Mouse (Mus musculus): Measurements from ENCODE around the gene Nufip2.
A peak's percentile ranks its signal among the peaks of the same experiment; 100 is the strongest.

Gene Nufip2

DNA sequence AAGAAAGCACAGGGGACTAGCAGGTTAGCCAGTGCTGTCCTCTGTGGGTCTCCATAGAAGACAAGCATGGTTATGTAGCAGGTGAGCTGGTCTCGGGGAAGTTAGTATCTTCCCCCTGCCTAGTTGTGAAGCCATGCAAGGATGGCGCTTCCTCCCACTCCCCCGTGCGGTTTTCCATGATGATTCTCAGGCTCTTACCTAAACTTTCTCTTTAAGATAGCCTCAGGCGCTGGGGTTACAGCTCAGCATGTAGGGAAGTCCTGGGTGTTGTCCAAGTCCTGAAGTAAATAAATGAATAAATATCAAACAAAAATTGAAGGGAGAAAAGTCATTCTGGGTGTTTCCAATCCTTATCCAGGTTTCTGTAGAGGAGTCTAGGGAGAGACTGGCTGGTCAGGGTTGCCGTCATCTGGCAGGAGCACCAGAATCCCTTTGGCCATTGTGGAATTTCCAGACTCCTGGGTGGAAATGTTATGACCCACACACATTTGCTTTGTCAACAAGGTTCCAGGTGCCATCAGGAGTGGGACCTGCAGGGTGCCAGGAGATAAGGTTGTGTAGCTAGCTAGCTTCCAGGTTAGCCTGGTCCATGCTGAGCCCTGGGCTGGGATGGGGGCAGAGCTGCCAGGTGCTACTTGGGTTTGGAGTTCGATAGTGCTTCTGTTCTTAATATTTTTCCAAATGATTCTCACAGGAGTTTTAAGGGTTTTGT lies 96.3 kb downstream of the Nufip2 start:
- TF ChIP-seq GATA4 (IDR thresholded peaks at IDR 0.05; ENCODE audit: insufficient replicate concordance, low read length), result no peak

DNA sequence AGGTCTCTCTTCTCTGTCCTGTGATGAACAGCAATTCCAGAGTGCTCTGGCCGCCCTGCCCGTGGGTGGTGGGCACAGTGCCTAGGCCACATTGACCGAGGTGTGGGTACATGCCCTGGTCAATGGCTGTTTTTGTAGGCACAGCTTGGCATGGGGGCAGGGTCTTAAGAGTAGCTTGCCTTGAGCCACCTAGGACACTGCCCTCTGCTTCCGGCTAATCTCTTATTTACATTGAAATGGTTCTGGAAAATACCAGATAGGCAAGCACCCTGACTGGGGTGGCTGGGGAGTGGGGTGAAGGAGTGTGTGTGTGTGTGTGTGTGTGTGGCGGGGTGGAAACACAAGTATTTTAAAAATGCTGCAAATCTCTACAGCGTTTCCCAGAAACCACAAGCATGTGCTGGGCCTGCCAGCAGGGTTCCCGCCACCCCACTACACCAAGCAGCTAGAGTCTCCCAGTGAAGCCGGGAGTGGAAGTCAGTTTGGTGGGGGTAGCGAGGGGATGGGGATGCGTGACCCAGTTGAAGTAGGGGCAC lies 97.3 kb downstream of the Nufip2 start:
- peak; percentile 25; the same call in 1 of the 2 replicates for TF ChIP-seq GATA4 (IDR thresholded peaks at IDR 0.05; ENCODE audit: insufficient replicate concordance, low read length)

DNA sequence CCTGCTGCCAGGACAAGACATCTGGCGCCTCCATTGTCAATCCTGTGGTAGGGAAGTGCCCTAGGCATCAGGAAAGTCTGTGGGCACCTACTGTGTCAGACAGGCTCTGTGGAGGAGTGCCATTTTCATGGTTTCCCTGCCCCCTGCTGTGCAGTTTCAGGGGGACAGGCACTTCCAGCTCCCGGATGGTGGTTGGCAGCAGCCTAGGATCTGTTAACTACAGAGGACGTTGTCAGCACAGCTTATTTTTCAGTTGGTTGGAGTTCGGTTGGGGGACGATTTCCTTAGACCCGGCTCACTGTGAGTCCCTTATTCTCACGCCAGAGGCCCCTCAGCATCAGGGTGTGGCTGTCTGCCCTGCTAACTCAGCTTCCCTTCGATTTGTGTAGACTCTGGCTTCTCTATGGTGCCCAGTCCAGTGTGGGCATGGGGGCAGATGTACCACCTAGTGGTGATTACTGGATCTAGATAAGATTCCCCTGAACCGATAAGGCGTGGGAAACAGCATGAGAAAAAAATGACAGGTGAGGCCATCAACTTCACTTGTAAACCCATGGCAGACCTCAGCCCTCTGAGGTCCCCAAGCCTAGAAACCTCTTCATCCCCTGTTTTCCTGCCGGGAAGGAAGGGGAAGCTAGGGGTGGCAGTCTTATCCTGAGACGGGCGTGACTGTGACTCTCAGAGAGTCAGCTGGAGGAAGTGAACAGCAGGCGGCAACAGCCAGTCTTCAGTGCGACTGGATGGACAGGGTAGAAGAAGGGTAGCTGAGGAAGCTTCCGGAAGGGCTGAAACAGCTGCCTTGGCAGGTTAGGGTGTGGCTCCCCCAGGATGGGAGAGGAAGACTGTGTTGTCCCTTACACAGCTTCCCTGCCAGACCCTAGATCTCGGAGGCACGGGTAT lies 98.0 kb downstream of the Nufip2 start:
- no peak; the same call in 1 of the 2 replicates for TF ChIP-seq GATA4 (IDR thresholded peaks at IDR 0.05; ENCODE audit: insufficient replicate concordance, low read length)

DNA sequence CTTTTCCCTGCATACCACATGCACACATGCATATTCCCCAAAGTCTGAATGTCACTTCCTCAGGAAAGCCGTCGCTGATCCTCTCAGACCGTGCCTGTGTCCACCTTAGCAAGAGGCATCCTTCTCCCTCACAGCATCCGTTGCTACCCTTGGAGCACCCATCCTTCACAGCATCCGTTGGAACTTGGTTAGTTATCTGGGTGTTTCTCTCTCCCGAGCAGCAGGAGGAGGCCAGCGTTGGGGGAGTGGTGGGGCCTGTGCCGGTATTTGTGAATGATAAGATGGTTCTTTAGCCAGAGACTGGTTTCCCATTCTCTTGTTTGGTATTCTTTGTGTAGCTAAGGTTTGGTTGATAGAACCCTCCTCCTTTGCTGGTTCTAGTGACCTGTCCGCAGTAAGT lies 98.9 kb downstream of the Nufip2 start:
- TF ChIP-seq GATA4 (IDR thresholded peaks at IDR 0.05; ENCODE audit: insufficient replicate concordance, low read length), result no peak

DNA sequence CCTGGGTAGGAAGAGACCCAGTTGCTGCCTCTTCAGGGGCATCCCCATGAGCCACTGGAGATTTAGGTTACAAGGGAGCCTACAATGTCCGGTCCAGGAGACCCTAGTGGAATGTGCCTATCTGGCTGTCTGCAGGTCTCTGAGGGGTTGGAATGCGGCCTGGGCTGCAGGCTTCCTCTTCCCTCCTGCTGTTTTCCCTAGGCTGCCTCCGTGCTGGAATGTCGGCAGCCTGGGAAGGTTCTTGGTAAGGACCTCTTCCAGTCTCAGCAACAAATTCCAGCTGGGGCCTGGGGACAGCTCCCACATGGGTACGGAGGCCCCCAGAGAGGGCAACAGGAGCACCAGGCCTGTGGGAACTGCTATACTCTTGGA lies 99.4 kb downstream of the Nufip2 start:
- TF ChIP-seq GATA4 (IDR thresholded peaks at IDR 0.05; ENCODE audit: insufficient replicate concordance, low read length), result no peak; the same call in 1 of the 2 replicates

DNA sequence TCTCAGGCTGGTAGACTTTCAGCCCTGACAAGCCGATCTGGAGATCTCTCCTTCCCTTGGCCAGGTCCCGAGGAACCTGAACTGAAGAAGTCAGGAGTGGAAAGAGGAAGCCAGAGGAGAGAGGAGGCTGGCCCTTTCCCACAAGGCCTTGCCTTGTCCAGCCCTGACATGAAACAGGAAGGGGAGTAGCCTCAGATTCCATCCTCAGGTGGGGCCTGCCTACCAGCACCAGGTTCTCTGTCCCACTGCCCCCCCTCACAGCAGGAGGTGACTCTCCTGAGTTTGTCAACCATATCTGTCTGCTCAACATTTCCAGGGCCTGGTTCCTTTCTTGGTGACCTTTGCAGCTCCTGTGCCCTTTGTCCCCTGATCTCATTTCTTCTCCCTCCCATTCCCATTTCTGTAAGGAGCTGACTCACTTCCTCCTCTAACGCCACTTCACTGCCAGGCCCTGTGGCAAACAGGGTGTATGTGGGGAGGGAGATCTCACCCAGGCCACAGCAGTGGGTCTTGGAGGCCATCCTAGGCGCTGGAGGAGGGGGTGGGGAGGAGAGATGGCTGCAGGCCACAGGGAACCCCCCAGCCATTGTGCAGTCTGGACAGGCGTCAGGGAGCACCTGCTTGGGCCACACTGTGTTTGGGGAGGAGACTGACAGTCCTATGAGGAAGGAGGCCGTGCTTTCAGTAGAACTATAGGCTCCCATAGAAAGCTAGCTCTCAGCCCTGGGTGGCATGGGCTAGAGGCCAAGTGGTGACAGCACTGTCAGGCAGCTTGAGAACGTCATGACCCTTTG lies 100.0 kb downstream of the Nufip2 start:
- TF ChIP-seq GATA4 (IDR thresholded peaks at IDR 0.05; ENCODE audit: insufficient replicate concordance, low read length), result no peak

- TF ChIP-seq GATA4 (IDR thresholded peaks at IDR 0.05; ENCODE audit: insufficient replicate concordance, low read length), result no peak
Measured at GRCm38 (mm10) chr11:77787707-77788106, 101.8 kb downstream of the Nufip2 start, which contains the start of gene Gm10277. Gene Gm10277 (minus strand): TSS chr11:77787747.

DNA sequence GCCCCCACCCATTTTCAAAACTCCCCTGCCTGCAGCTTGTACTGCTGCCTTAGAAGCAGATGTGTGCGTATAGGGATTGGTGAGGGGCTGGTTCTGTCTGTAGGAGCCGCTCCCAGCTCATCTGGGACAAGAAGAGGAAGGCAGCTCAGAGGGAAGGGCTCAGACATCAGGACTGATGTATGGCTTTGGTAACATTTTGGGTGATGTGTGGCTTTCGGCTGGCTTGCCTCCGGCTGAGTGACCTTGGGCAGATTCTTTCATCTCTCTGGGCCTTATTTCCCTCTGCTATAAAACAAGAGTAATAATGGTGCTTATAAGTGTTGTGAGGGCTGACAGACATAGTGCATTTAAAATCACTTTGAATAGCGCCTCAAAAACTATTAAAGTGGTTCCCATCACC lies 103.6 kb downstream of the Nufip2 start:
- TF ChIP-seq GATA4 (IDR thresholded peaks at IDR 0.05; ENCODE audit: insufficient replicate concordance, low read length), result no peak

DNA sequence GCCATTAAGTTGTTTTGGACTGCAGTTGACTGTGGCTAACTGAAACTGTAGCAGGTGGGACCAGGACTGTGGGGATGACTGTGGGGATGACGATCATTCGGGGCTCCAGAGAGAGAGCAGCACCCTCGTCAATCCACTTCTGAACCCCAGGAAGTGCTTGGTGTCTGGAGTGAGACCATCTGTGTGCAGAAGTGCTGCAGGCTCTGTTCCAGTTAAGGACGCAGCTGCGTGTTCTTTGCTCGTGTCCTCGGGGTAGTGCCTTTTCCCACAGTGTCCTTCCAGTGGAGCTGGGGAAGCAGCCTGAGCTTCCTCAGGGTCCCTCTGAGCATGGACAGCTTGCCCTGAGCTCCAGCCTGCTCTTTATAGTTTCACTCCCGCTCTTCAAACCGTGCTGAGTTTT lies 104.3 kb downstream of the Nufip2 start:
- TF ChIP-seq GATA4 (IDR thresholded peaks at IDR 0.05; ENCODE audit: insufficient replicate concordance, low read length), result no peak

DNA sequence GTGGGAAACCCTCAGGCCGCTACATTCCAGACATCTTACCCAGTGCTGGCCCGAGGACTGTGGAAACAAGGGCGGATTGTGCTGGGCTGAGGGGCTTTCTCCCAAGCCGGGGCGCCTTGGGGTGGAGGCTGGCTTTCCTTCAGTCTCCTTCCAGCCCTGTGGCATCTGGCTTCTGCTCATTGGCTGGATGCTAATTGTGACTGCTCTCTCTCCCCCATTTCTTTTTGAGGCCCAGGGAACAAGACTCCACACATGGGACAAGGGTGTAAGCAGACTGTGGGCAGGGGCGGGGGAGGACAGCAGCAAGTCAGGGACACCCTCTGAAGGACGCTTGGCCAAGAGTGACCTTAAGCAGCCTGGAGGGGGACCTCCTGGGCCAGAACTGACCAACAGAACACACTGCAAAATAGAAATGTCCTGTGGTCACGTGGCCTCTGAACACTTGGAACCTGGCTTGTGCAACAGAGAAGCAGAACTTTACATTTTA lies 105.3 kb downstream of the Nufip2 start:
- TF ChIP-seq GATA4 (IDR thresholded peaks at IDR 0.05; ENCODE audit: insufficient replicate concordance, low read length), result no peak
